Mouse (Mus musculus): ENCODE measurements around the gene D7Ertd443e.

DNA sequence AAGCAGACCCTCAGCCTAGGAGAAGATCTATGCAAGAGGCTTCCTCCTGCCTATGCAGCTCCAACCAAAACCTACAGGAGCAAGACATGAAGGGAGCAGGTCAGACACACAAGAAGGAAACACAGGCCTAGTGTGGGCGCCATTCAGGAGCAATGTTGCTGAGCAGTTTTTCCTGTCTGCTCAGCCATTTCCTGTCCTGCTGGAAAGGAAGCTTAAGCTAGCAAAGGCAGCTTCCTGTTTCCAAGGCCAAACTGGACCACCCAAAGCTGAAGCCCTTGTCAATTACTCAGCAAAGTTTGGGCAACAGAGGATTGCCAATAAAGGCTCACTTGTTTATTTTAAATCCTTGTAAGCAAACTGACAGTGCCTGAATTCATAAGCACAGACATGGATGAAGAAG is 142.7 kb downstream of the D7Ertd443e start:
- TF ChIP-seq POLR2A (IDR thresholded peaks at IDR 0.05; ENCODE audit: low read depth, low read length) (no peak), CTCF (IDR thresholded peaks at IDR 0.05; ENCODE audit: borderline replicate concordance, insufficient read depth, low read length) (no peak)
